Mouse (Mus musculus) embryonic facial prominence, embryonic 11.5 days (tissue): Measurements from ENCODE around the gene Ect2. TPM values are rescaled to one million over a fixed set of nuclear protein-coding genes. Genes with fewer than 3 reads are reported as not detected.

Experiments
- ATAC-seq: fragments of 200-750 bp; cut with Nextera tagmentation; replicated peaks from 2 replicates; pipeline ENCODE4 v1.8.0; 2017; ENCODE audit warnings: low read depth; ENCODE audit not compliant: insufficient number of reproducible peaks, low FRiP score, low TSS enrichment
- DNase-seq: peaks from one replicate; pipeline ENCODE4 v3.0.0-alpha.2; 2015; ENCODE audit warnings: low spot score
- H3K27ac ChIP-seq: fragments of 300-500 bp; sonication (generic); replicated peaks from 2 replicates; pipeline ENCODE4 v1.5.1; 2014; ENCODE audit warnings: mild to moderate bottlenecking, low read depth, low read length, control low read depth
- H3K27me3 ChIP-seq: fragments of 300-500 bp; sonication (generic); 2 replicates; pipeline ENCODE4 v1.6.1; 2014; ENCODE audit warnings: mild to moderate bottlenecking, low read length, moderate library complexity, mixed read lengths; ENCODE audit not compliant: control insufficient read depth, insufficient read depth
- H3K36me3 ChIP-seq: fragments of 300-500 bp; sonication (generic); replicated peaks from 2 replicates; pipeline ENCODE4 v1.6.1; 2014; ENCODE audit warnings: low read depth, mild to moderate bottlenecking, low read length, moderate library complexity, mixed read lengths; ENCODE audit not compliant: control insufficient read depth, insufficient read depth
- H3K4me1 ChIP-seq: fragments of 300-500 bp; sonication (generic); 2 replicates; pipeline ENCODE4 v1.6.1; 2014; ENCODE audit warnings: low read length, mixed read lengths; ENCODE audit not compliant: control insufficient read depth, insufficient read depth
- H3K4me2 ChIP-seq: fragments of 300-500 bp; sonication (generic); 2 replicates; pipeline ENCODE4 v1.6.1; 2014; ENCODE audit warnings: low read depth, mild to moderate bottlenecking, control low read depth, low read length, moderate library complexity
- H3K4me3 ChIP-seq: fragments of 300-500 bp; sonication (generic); 2 replicates; pipeline ENCODE4 v1.5.1; 2014; ENCODE audit warnings: low read depth, low read length, control low read depth
- H3K9ac ChIP-seq: fragments of 300-500 bp; sonication (generic); replicated peaks from 2 replicates; pipeline ENCODE4 v1.6.1; 2014; ENCODE audit warnings: mild to moderate bottlenecking, control low read depth, low read length
- H3K9me3 ChIP-seq: fragments of 300-500 bp; sonication (generic); replicated peaks from 2 replicates; pipeline ENCODE4 v1.6.1; 2016; ENCODE audit warnings: mild to moderate bottlenecking, low read length, inconsistent platforms, mixed read lengths; ENCODE audit not compliant: control insufficient read depth
- WGBS: fragments of 180-500 bp; shearing (Covaris S2); extraction: QIAGEN DNeasy Blood & Tissue Kit; methylation state at CpG from one replicate; pipeline ENCODE4 v1.1.7; 2014; 5-methylcytosine and 5-hydroxymethylcytosine counted together
- polyA plus RNA-seq: library from polyadenylated mRNA; unstranded; fragments of >200 nt; fragmentation: Nextera tagmentation; extraction: Ambion mirVana; gene quantifications from 2 replicates; pipeline ENCODE4 v1.2.1, GENCODE M21; 2014

The Ect2 gene
- polyA plus RNA-seq, 1 experiment from 2014 or later = 93.7 TPM

DNA sequence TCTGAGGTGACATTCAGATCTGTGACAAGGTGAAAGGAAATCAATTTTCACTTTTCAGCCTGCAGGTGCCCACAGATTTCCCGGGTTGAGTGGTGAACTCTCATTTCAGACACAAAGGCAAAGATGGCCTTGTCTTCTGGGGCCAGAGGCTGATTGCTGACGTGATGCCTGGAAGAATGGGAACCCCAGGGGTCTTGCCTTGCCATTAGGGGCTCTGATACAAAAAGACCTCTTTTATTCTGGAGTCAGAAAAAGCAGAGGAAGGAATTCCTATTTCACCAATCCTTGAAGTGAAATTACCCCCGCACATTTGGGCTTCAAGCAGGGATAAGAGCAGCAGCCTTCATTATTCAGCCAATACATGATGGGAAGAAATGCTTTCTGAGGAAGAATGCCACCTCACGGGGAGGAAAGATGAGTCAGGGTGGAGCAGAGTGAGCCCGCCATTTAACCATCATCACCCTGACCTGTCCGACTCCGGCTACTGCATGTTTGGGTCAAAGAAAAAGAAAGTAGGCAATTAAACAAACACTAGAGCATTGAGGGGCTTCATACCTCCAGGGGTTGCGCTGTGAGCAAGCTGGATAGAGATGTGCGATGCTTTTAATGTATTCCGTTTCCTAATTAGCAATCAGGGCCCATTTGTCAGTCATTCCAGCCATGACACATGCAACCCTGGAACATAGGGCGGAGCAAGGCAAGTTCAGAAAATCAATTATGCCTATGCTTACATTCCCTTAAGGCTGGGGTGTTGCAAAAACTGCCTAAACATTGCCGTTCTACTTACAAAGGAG, 94.0 kb downstream of the Ect2 start:
- H3K4me2 ChIP-seq = no peak overlapping the region
- ATAC-seq (no peak), DNase-seq (no peak)
- no peak overlapping the region for H3K27ac ChIP-seq
- no peaks in the 10 kb centered on the region for H3K4me1 ChIP-seq
- no peaks in the 10 kb centered on the region for H3K36me3 ChIP-seq
- no peak overlapping the region for H3K4me3 ChIP-seq
- WGBS = 72% methylated on average over 12 of the region's 12 CpGs
- H3K9me3 ChIP-seq = no peaks in the 10 kb centered on the region
- H3K27me3 ChIP-seq = no peaks in the 10 kb centered on the region
- H3K9ac ChIP-seq = no peak overlapping the region

DNA sequence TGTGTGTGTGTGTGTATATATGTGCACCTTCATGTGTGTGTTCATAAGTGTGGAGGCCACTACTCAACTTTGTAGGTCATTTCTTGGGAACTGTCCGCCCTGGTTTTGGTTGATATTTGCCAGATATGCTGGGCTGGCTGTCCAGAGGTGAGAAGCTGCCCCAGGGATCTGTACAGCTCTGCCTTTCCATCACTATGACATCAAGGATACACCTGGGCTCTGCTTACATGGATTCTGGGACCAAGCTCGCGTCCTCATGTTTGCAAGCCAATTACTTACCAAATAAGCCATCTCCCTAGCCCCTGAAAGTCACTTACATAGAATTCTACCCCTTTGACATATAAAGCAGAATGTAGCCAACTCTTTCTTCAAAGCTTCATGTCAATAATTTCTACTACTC, 98.2 kb downstream of the Ect2 start:
- no peaks in the 10 kb centered on the region for H3K9me3 ChIP-seq
- WGBS = 86% methylated on average over 3 of the region's 3 CpGs
- H3K27me3 ChIP-seq = no peaks in the 10 kb centered on the region
- H3K36me3 ChIP-seq = no peaks in the 10 kb centered on the region
- H3K9ac ChIP-seq = no peak overlapping the region
- no peaks in the 10 kb centered on the region for H3K4me1 ChIP-seq
- H3K27ac ChIP-seq = no peak overlapping the region
- no peak overlapping the region for H3K4me2 ChIP-seq
- no peak for ATAC-seq
- DNase-seq = no peak
- no peak overlapping the region for H3K4me3 ChIP-seq

DNA sequence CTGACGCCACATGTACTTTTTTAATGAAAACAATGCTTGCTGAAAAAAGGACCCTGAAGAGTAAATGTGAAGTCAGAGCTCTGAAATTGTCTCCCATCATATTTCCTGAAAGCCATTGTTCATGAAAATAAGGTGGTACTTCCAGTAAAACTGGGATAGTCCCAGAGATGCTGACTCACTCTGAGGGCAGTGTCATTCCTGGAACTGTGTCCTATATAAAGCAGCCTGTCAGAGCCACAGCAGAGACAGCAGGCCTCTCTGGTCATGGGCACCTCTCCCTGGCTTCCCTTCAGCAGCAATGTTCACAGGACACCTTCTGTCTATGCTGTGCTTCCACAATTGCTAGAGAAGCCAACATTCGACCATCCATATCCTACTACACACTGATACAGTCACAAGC, 98.9 kb downstream of the Ect2 start:
- Histone ChIP-seq H3K36me3 (no peaks in the 10 kb centered on the region), H3K4me1 (no peaks in the 10 kb centered on the region), H3K4me2 (no peak overlapping the region), H3K9me3 (no peaks in the 10 kb centered on the region), H3K27ac (no peak overlapping the region), H3K4me3 (no peak overlapping the region), H3K9ac (no peak overlapping the region), H3K27me3 (no peaks in the 10 kb centered on the region)
- ATAC-seq (no peak), DNase-seq (no peak)
- WGBS = 74% methylated on average over 2 of the region's 2 CpGs

Other genes starting within 250 kb of the Ect2 start
- gene Nceh1, start 29.1 kb upstream of the Ect2 start, polyA plus RNA-seq = 2.2 and 3.9 TPM in 2 replicates
- not detected in 2 replicates for gene Tnfsf10, start 163.2 kb upstream of the Ect2 start, polyA plus RNA-seq
- gene Ghsr, start 217.5 kb upstream of the Ect2 start, polyA plus RNA-seq = not detected in 2 replicates